Mouse (Mus musculus) lung, adult 2 months (tissue): ENCODE measurements around the gene Brd3.

ENCODE experiments used
- CTCF ChIP-seq: fragments of 200-500 bp; IDR thresholded peaks from 2 replicates; pipeline ENCODE4 v1.5.1; 2011; ENCODE audit warnings: mild to moderate bottlenecking, low read length, control low read depth; ENCODE audit not compliant: insufficient read depth
- POLR2A ChIP-seq: fragments of 200-500 bp; IDR thresholded peaks from 2 replicates; pipeline ENCODE4 v1.6.1; 2011; ENCODE audit warnings: low read depth, mild to moderate bottlenecking, control low read depth, low read length, borderline replicate concordance; ENCODE audit errors: extremely low read depth

DNA sequence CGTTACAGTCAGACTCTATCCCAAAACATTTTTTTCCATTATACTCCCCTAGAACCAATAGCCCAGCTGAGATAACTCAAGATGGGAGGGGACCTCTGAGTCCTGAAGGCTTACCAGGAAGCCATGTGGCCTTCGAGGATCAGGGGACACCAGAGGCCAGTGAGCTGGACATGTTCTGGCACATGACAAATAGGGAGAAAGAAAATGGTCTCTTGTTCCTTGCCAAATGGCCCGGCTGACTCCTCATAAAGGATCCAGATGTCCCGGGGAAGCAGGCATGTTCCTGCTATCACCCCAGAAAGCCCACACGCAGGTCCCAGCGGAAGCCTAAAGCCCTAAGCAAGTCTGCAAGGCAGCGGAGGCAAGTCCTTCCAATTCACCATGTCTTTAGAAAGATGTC lies 83.9 kb downstream of the Brd3 start:
- TF ChIP-seq CTCF (no peak), POLR2A (no peak)
